Mouse (Mus musculus) stomach, postnatal 0 days (tissue): Measurements from ENCODE around the gene Ogdh.
A peak's percentile ranks its signal among the peaks of the same experiment; 100 is the strongest.

Source experiments
- CTCF ChIP-seq: IDR thresholded peaks from 2 replicates; pipeline ENCODE4 v1.5.1; 2016; ENCODE audit warnings: antibody characterized with exemption, low read depth, mild to moderate bottlenecking, moderate library complexity
- EP300 ChIP-seq: optimal IDR thresholded peaks from 2 replicates; pipeline ENCODE3; 2016; ENCODE audit warnings: antibody characterized with exemption

DNA sequence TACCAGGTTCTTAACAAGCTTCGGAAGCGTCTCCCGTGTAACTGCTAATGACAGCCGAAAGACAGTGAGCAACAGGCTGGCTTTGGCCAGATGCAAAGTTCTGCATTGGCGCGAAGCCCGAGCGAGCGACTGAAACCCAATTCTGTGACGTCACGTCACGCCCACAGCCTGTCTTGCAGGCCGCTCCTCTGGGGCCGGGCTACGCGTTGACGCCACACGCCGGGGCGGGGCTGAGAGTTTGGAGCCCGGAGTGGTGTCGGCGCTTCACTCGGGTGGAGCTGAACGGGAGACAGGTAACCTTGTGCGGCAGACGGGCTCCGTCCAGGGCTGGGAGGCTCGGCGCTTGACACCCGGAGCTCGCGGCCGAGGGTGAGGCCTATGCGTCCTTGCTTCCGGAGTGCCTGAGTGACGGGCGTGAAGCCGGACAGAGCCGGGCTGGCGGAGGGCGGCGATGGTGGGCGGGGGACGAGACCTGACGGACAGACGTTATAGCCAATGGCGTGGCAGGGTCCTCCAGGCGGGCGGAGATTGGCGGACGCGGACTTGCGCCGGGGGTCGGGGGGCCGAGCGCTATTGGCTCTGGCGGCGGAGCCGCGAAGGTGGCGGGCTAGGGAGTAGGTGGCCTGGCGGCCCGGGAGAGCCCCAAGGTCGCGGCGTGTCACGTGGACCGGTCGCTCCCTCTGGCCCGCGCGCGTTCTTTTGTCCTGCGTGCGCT, at the start of gene Ogdh:
- TF ChIP-seq CTCF (no peak), EP300 (peak; percentile 41)
